Mouse (Mus musculus) olfactory bulb, adult 2 months (tissue): ENCODE results near the gene Syce3.

Experiments
- CTCF ChIP-seq: fragments of 200-500 bp; IDR thresholded peaks from 2 replicates; pipeline ENCODE4 v1.5.1; 2012; ENCODE audit warnings: low read depth, mild to moderate bottlenecking, low read length, moderate library complexity; ENCODE audit not compliant: insufficient read depth
- POLR2A ChIP-seq: fragments of 200-500 bp; IDR thresholded peaks from 2 replicates; pipeline ENCODE4 v1.6.1; 2012; ENCODE audit warnings: mild to moderate bottlenecking, low read depth, low read length, moderate library complexity; ENCODE audit not compliant: insufficient read depth

DNA sequence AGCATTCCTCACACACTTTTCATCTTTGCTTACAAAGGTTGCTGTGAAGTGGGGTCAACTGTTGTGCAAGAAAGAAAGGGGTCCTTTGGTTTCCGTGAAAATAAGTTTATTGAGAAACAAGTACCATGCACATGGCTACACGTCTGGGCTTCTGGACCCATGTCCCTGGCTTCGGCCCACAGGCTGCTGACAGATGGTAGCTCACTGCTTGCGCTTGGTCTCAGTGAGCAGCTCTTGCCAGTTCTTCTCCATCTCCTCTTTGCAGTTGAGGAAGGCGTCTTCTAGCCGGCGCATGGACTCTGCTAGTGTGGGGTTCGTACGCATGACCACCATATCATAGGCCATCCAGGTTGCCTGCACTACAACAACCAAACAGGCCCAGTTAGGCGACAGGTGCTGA, 20.2 kb downstream of the Syce3 start:
- TF ChIP-seq CTCF: no peak
- no peak for TF ChIP-seq POLR2A
